Mouse (Mus musculus): Measurements from ENCODE around the gene Plekhg6. TPM values are rescaled to one million over a fixed set of nuclear protein-coding genes. Genes with fewer than 3 reads are reported as not detected.

Gene Plekhg6
- polyA plus RNA-seq, 1 experiment from 2014 or later = 7.3 TPM

- H3K4me1 ChIP-seq (replicated peaks) = peaks cover 21% of the 10 kb centered on the region
- no peaks in the 10 kb centered on the region for H3K27me3 ChIP-seq (replicated peaks)
- 78% methylated on average over 6 of the region's 6 CpGs for WGBS
- H3K27ac ChIP-seq = no peak overlapping the region
- H3K4me2 ChIP-seq (replicated peaks) = peak overlapping the region; percentile 68; the same call in 1 of the 2 replicates
- H3K9ac ChIP-seq = no peak overlapping the region
- no peaks in the 10 kb centered on the region for H3K9me3 ChIP-seq
- ATAC-seq = no peak
- no peak overlapping the region for H3K4me3 ChIP-seq (replicated peaks)
- H3K36me3 ChIP-seq = no peaks in the 10 kb centered on the region
Measured at GRCm38 (mm10) chr6:125314746-125315145, 65.8 kb downstream of the Plekhg6 start.

GRCm38 (mm10) chr6:125314231-125314563 lies 66.4 kb downstream of the Plekhg6 start:
- peak overlapping the region; percentile 65 for H3K27ac ChIP-seq
- peak overlapping the region; percentile 68 for H3K4me2 ChIP-seq (replicated peaks)
- no peak; the same call in 1 of the 2 replicates for ATAC-seq
- H3K27me3 ChIP-seq (replicated peaks) = no peaks in the 10 kb centered on the region
- peak overlapping the region; percentile 62 for H3K4me3 ChIP-seq (replicated peaks)
- H3K4me1 ChIP-seq (replicated peaks) = peaks cover 24% of the 10 kb centered on the region
- H3K36me3 ChIP-seq = no peaks in the 10 kb centered on the region
- 49% methylated on average over 7 of the region's 7 CpGs for WGBS
- H3K9me3 ChIP-seq = no peaks in the 10 kb centered on the region
- H3K9ac ChIP-seq = peak overlapping the region; percentile 76

- ATAC-seq = peak; percentile 96
- Histone ChIP-seq H3K9me3 (no peaks in the 10 kb centered on the region), H3K4me3 (replicated peaks) (peak within 1 kb of the TSS; percentile 62), H3K27me3 (replicated peaks) (no peaks in the 10 kb centered on the region), H3K4me2 (replicated peaks) (peak within 1 kb of the TSS; percentile 68), H3K36me3 (no peaks in the 10 kb centered on the region), H3K4me1 (replicated peaks) (peaks cover 25% of the 10 kb centered on the region), H3K27ac (peak within 1 kb of the TSS; percentile 65), H3K9ac (peak within 1 kb of the TSS; percentile 76)
- 1% methylated on average over 45 of the region's 46 CpGs for WGBS
Measured at GRCm38 (mm10) chr6:125313546-125314230, 66.9 kb downstream of the Plekhg6 start, which contains the start of gene Ltbr. Ltbr (minus strand) TSS chr6:125313885.

Other genes starting within 250 kb of the Plekhg6 start
- gene Nop2, start 248.9 kb downstream of the Plekhg6 start, polyA plus RNA-seq (2015; fragmentation: Nextera tagmentation; extraction: Ambion mirVana) = 68.1 and 70.3 TPM in 2 replicates
- gene Iffo1, start 235.6 kb downstream of the Plekhg6 start, polyA plus RNA-seq (2015; fragmentation: Nextera tagmentation; extraction: Ambion mirVana) = 6.9 and 7.2 TPM in 2 replicates
- 2,230 and 2,316 TPM in 2 replicates for gene Gapdh, start 214.3 kb downstream of the Plekhg6 start, polyA plus RNA-seq (2015; fragmentation: Nextera tagmentation; extraction: Ambion mirVana)
- gene Ncapd2, start 189.1 kb downstream of the Plekhg6 start, polyA plus RNA-seq (2015; fragmentation: Nextera tagmentation; extraction: Ambion mirVana) = 83.3 and 96.9 TPM in 2 replicates
- gene Mrpl51, start 189.0 kb downstream of the Plekhg6 start, polyA plus RNA-seq (2015; fragmentation: Nextera tagmentation; extraction: Ambion mirVana) = 267 and 273 TPM in 2 replicates
- 4.6 and 5.3 TPM in 2 replicates for gene Vamp1, start 165.2 kb downstream of the Plekhg6 start, polyA plus RNA-seq (2015; fragmentation: Nextera tagmentation; extraction: Ambion mirVana)
- gene Tapbpl, start 148.9 kb downstream of the Plekhg6 start, polyA plus RNA-seq (2015; fragmentation: Nextera tagmentation; extraction: Ambion mirVana) = 8.7 and 10.7 TPM in 2 replicates
- gene Cd27, start 143.8 kb downstream of the Plekhg6 start, polyA plus RNA-seq (2015; fragmentation: Nextera tagmentation; extraction: Ambion mirVana) = 1.4 and 1.6 TPM in 2 replicates
- 0.14 TPM in 1 of 2 replicates, not detected in the other for gene Tuba3a, start 94.8 kb downstream of the Plekhg6 start, polyA plus RNA-seq (2015; fragmentation: Nextera tagmentation; extraction: Ambion mirVana)
- 78.6 and 83.8 TPM in 2 replicates for gene Ltbr, start 66.9 kb downstream of the Plekhg6 start, polyA plus RNA-seq (2015; fragmentation: Nextera tagmentation; extraction: Ambion mirVana)
- gene Scnn1a, start 60.1 kb downstream of the Plekhg6 start, polyA plus RNA-seq (2015; fragmentation: Nextera tagmentation; extraction: Ambion mirVana) = 2.6 and 3.3 TPM in 2 replicates
- gene Tnfrsf1a, start 31.4 kb downstream of the Plekhg6 start, polyA plus RNA-seq (2015; fragmentation: Nextera tagmentation; extraction: Ambion mirVana) = 69.1 and 71.4 TPM in 2 replicates
- gene Cd9, start 114.0 kb upstream of the Plekhg6 start, polyA plus RNA-seq (2015; fragmentation: Nextera tagmentation; extraction: Ambion mirVana) = 160 and 171 TPM in 2 replicates
- 12.0 and 12.7 TPM in 2 replicates for gene Vwf, start 166.0 kb upstream of the Plekhg6 start, polyA plus RNA-seq (2015; fragmentation: Nextera tagmentation; extraction: Ambion mirVana)

Measured in intestine, embryonic 15.5 days (tissue).